8 mouse cellular contexts compared by ENCODE assay signal in the genomic region with DNA sequence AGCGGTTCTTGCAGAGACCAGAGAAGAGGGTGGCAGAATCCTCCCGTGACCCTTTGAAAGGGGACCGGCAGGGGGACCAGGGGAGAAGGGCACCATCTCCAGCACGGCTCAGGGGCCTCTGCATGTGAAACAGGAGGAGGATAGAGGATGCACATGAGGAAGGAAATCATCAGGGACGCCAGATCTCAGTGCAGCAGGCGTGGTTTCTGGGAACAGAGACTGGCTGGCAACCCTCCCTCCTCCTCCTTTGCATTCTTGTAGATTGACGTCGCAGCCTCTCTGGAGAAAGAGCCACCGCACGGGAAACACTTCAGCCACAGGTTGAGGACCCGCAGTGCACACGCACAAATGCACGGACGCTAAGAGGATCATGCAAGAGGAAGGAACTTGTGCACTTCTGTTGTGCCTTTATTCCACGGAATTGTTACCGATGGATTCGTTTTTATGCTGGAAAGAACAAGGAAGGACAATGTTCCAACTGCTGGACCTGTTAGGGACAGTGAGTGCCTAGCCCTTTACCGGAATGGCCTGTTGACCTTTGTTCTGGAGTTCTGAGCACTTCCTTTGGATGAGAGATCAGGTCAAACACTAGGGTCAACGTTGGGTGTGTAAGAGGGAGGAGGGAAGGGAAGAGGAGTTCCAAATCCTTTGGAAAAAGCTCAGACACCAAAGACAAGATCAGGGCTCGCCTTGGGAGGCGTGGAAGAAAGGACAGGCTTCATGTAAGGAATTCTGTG. TPM values are rescaled to one million over a fixed set of nuclear protein-coding genes. Genes with fewer than 3 reads are reported as not detected.
DNase-seq lines count a peak whose midpoint lies in the region; TF ChIP-seq lines count a peak whose summit lies in the region.

No protein-coding gene starts in this region.

- peak overlapping the region; percentile 60 for H3K4me3 ChIP-seq in gastrocnemius, adult 2 months
- peak overlapping the region; percentile 48 for H3K4me3 ChIP-seq in lung, adult 2 months (replicated peaks; ENCODE audit: extremely low read depth, low read depth, low read length)

- H3K27ac ChIP-seq in gastrocnemius, adult 2 months = peak overlapping the region; percentile 78

- peak; percentile 15 for DNase-seq in right cerebral cortex, postnatal 14 days
- DNase-seq in right cerebral cortex, postnatal 36 days (ENCODE audit: low spot score in 2 of 2) = no peak
- peak; percentile 51 for DNase-seq in gastrocnemius, adult 2 months
- DNase-seq in kidney, adult 11 months = peak; percentile 42
- peak; percentile 61 for DNase-seq in lung, adult 2 months
- DNase-seq in natural killer cell, adult 2 months (ENCODE audit: low spot score in 2 of 2) = no peak
- DNase-seq in cerebellum, adult 18-20 months = no peak
- DNase-seq in cerebellum, postnatal 36 days = no peak

- intact Hi-C loops in gastrocnemius, adult 2 months (cut with DNase I) = no loop called here

- H3K4me1 ChIP-seq in lung, adult 2 months (ENCODE audit: control insufficient read depth, insufficient read depth, low read length) = peaks cover 6% of the 10 kb centered on the region

- TF ChIP-seq POLR2A in lung, adult 2 months (IDR thresholded peaks at IDR 0.05; ENCODE audit: borderline replicate concordance, extremely low read depth, low read depth, low read length) = peak; percentile 52; the same call in 1 of the 2 replicates

- no peak for TF ChIP-seq CTCF in gastrocnemius, adult 2 months (IDR thresholded peaks at IDR 0.05)
- no peak for TF ChIP-seq CTCF in lung, adult 2 months (IDR thresholded peaks at IDR 0.05; ENCODE audit: insufficient read depth, low read length)

- 11% methylated on average over 21 of the region's 21 CpGs for WGBS in lung, adult 2 months

RNA-seq across cellular contexts. Expression of a gene that starts 19.9 kb away (rescaled TPM):
- total RNA-seq in gastrocnemius, adult 2 months (2021) = 1 to 10 TPM; 6.4 to 8.5 TPM
- polyA plus RNA-seq in lung, adult 2 months (2012; rRNA removed) = 18.6 and 35.0 TPM in 2 replicates

RNA-seq across cellular contexts. Expression of a gene that starts 35.7 kb away (rescaled TPM):
- 100 to 1,000 TPM; 141 to 180 TPM for total RNA-seq in gastrocnemius, adult 2 months (2021)
- polyA plus RNA-seq in lung, adult 2 months (2012; rRNA removed) = 8.4 and 11.3 TPM in 2 replicates

RNA-seq across cellular contexts. Expression of a gene that starts 35.8 kb away (rescaled TPM):
- total RNA-seq in gastrocnemius, adult 2 months (2021) = 1 to 10 TPM; 6.4 to 8.3 TPM
- polyA plus RNA-seq in lung, adult 2 months (2012; rRNA removed) = 10.2 and 10.8 TPM in 2 replicates

Comparison
In these comparisons a context has a peak if more than half of its experiments do, and no peak if none do; other contexts are left out.
1. DNase-seq: peak in right cerebral cortex, postnatal 14 days (single experiment), gastrocnemius, adult 2 months (single experiment), kidney, adult 11 months (single experiment) and lung, adult 2 months (single experiment); none in right cerebral cortex, postnatal 36 days (0 of 2), natural killer cell, adult 2 months (0 of 2), cerebellum, adult 18-20 months (0 of 2) and cerebellum, postnatal 36 days (0 of 2).